Mouse (Mus musculus): Measurements from ENCODE around the gene Smg5.

The Smg5 gene

DNA sequence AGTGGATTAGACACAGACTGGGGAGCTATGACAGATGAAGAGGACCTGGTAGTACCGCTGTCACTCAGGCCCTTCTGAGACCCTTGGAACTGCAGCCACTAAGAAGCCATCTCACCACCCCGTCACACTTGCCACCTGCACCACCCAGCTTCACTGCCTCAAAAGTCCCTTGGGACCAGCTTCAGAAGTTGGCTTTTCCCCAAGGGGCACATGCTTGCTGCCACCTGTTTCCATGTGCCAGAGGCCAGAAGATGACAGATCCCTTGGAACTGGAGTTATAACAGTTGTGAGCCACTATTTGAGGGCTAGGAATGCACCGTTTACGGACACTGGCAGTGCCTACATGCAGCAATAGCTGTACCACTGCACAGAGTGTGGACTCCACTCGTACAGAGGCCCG is 59.2 kb downstream of the Smg5 start:
- no peak for DNase-seq (ENCODE audit: low read depth, low spot score)

DNA sequence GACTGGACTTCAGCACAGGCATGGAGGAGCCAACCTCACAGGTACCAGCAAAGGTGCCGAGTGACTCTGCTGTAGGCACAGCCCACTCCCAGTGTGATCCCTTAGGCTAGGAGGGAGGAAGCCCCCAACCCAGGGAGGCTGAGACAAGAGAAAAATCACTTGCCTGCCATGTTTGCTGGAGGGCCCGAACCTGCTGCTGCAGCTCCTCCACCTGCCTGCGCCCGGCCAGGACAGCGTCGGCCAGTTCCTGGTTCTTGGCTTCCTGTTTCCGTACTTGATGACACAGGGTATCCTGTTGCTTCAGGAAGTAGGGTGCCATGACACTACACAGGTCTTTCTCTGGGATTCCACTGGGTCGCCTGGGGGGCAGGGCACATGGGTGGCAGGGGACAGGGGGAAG is 59.7 kb downstream of the Smg5 start:
- DNase-seq (ENCODE audit: low read depth, low spot score), result no peak

DNA sequence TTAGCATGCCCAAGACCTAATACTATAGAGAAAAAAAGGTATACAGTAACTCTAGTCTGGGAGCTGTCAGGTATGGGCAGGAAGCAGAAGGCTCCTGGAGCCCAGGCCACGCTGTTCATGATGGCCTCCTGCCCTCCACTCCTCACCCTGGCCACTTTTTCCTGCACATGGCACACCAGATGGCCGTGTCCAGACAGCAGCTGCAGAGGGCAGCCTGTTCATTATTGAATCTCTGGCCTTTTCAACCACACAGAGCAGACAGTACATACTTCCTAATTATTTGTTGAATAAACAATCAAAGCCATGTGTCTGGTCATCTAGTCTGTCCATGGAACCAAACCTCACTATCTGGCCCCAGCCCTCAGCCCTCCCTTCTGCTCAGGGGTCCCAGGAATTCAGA is 62.6 kb downstream of the Smg5 start:
- DNase-seq (ENCODE audit: low read depth, low spot score), result no peak

DNA sequence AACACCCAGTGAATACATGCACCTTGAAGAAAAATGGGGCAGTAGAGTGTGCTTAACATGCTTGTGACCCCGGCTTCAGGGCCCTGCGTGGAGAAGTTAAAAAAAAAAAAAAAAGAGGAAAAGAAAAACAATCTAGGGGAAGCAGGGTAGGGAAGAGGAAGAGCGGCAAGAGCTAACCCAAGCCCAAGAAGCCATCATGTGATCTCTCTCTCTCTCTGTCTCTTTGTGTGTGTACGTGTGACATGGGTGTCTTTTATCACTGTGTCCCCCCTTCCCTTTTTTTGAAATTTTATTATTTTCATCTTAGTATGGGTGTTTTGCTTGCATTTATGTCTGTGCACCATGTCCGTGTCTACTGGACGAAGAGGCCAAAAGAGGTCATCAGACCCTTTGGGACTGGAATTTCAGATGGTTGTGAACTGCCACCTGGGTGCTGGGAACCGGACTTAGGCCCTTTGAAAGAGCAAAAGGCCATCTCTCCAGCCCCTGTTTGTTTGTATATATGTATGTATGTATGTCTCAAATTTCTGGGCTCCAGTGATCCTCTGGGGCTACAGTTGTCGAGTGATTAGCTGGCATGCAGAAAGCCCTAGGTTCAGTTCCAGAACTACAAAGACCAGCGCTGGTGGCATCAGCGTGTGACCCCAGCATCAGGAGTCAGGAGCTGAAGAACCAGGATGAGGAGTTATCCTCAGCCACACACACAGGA is 67.6 kb downstream of the Smg5 start:
- no peak for DNase-seq (ENCODE audit: low read depth, low spot score)

DNA sequence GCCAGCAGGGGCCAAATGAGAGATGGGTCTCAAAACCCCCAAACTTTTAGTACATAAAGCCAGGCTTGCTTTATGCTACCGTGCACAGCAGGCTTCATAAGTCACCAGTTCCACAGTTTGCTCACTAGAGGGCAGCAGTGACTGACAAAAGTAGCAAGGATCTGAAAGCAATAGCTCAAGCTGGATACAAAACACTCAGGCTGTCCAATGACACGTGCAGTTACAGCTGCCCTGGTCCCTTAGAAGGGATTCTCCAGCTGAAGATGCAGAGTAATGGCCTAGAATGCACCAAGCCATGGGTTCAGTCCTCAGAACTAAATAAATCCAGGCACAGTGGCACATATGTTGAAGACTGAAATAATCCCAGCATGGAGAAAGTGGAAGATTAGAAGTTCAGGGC is 71.0 kb downstream of the Smg5 start:
- DNase-seq (ENCODE audit: low read depth, low spot score), result peak; percentile 82

DNA sequence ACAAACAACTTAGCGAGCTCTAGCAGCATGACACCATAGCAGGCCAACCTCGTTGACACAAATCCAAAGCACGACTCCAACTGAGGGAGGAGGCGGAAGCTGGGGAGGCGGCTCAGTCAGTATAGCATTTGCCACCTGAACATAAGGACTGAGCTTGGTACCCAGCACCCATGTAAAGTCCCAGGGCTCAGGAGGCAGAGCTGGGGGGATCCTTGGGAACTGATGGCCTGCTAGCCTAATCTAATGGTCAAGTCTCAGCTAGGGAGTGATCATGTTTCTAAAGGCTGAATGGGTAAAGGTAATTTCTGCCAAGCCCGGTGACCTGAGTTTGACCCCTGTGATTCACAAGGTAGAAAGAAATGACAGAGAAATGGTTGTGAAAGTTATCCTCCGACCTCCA is 71.5 kb downstream of the Smg5 start:
- DNase-seq (ENCODE audit: low read depth, low spot score), result no peak

DNA sequence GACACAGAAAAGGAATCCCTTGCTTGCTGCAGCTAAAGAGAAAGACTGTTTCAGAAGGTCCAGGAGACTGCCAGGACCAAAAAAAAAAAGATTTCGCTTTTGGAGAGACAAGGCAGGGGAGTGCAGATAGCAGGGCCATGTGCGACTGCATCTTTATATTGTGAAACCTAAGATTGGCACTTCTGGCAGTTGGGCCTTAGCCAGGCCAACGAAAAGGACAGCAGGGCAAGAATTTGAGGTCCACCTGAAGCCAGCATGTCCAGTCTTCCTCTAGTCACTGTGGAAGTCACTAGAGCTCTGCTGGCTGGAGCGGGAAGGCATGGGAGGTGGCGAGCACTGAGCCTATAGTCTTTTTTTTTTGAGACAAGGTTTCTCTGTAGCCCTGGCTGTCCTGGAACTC is 72.9 kb downstream of the Smg5 start:
- DNase-seq (ENCODE audit: low read depth, low spot score), result no peak

DNA sequence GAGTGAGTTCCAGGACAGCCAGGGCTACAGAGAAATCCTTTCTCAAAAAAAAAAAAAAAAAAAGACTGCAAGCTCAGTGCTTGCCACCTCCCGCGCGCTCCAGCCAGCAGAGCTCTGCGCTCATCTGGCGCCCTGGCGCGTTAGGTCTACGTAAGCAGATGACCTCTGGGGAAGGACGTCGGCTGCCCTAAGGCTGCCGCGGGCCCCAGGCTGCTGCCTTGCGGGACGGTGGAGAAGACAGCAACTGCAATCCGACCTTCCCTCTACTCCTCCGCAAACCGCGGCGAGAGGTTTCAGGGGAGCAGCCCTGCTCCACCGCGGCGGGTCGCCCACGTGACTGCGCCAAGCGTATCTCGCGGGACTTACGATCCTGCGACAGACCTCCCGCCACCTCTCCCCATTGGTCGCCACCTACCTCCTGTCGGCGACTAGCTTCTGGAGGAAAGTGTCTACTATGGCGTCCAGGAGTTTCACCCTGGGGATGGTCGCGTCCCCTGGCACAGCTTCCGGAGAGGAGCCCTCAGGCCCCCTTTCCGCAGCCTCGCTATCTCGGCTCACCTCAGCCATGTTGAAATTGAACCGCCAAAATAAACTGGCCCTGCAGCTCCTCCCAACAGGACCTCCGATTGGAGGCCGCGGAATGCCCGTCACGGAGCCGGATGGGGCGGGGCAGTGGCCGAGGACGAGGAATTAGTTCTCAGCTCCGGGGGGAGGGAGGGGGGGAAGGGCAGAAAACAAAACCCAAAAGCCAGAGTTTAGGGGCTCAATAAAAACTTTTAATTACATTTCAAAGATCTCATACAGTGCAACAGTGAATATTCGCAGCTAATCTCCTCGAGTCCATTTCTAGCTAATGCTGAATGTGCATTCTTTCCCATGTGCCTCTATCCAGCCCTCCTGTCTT is 73.9 kb downstream of the Smg5 start, which contains the start of gene Pmf1:
TSS of gene Pmf1 (minus strand) at position 591 of the 904 bp plus-strand sequence.
- peak; percentile 95 for DNase-seq (ENCODE audit: low read depth, low spot score)

DNA sequence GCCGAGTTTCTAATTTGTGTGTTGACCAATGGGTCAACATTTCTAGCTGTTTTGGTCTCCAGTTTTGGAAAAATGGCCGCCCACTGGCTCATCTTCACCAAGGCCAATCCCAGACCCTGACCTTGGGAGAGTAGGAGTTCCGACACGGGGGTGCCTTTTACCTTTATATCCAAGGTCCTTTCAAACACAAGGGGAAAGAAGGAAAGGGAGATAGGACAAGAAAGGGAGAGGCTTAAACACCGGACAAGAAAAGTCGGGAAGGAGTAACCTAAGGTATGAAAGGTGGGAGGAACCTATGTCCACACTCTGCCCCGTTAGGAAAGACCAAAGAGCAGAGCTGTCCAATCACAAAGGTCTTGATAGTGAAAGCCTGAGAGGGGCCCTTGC is 74.6 kb downstream of the Smg5 start:
- DNase-seq (ENCODE audit: low read depth, low spot score), result no peak

DNA sequence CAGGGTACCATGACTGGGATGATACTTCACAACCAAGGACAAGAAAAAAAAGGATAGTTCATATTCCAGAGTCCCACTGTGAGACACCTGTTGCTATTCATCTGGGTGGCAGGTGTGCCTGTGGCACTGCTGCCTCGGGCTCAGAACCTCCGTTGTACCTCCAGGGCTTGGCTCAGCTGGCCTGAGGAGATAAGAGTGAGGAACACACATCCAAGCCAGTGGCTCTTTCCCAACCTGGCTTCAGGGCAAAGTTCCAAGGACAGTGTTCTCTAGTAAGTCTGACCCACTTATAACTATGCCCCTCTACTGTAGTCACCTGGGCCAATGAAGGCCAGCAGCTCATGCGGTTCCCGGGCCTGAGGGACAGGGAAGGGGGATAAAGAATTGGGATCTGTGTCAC is 75.6 kb downstream of the Smg5 start:
- DNase-seq (ENCODE audit: low read depth, low spot score), result no peak
